Mouse (Mus musculus): ENCODE data around the gene Bloc1s4. TPM values are rescaled to one million over a fixed set of nuclear protein-coding genes. Genes with fewer than 3 reads are reported as not detected.

The Bloc1s4 gene
- total and polyA plus RNA-seq, 3 experiments, result 20.9 to 23.3 (median 21.2) TPM

GRCm38 (mm10) chr5:36712553-36713534 is 35.6 kb downstream of the Bloc1s4 start:
- H3K4me2 ChIP-seq (ENCODE audit: insufficient read depth, low read depth, poor library complexity, severe bottlenecking), result peak overlapping the region; percentile 64
- in situ Hi-C loops (cut with MboI; ENCODE audit: low pct_ligation_motif_present, low pct_unique_long_range_greater_than_20kb, low sequenced_read_pairs) (no loop called here), dilution Hi-C loops (cut with MboI; ENCODE audit: extremely low pct_ligation_motif_present, extremely low pct_unique_long_range_greater_than_20kb, low sequenced_read_pairs) (no loop called here)
- no peaks in the 10 kb centered on the region for H3K79me2 ChIP-seq (replicated peaks; ENCODE audit: control insufficient read depth, extremely low read depth, insufficient read depth, poor library complexity, severe bottlenecking)
- peak; percentile 91 for DNase-seq (ENCODE audit: extremely low read depth)
- peaks cover 15 to 33% of the 10 kb centered on the region in 2 experiments for H3K4me1 ChIP-seq (ENCODE audit: control insufficient read depth in 1 of 2, insufficient read depth in 2 of 2)
- TF ChIP-seq CTCF (conservative IDR thresholded peaks at IDR 0.05 in 1 of 2, IDR thresholded peaks at IDR 0.05 in 1 of 2; ENCODE audit: low read depth in 2 of 2, low read length in 2 of 2) (no peak), TCF12 (IDR thresholded peaks at IDR 0.05; ENCODE audit: low read depth, low read length) (peak; percentile 70), SIN3A (IDR thresholded peaks at IDR 0.05; ENCODE audit: low read length) (peak; percentile 68), MAX (IDR thresholded peaks at IDR 0.05; ENCODE audit: low read length) (peak; percentile 97), ELF1 (IDR thresholded peaks at IDR 0.05; ENCODE audit: low read depth, low read length) (peak; percentile 64; the same call in 1 of the 2 replicates), ZMIZ1 (IDR thresholded peaks at IDR 0.05; ENCODE audit: low read depth, low read length) (peak; percentile 47), MXI1 (IDR thresholded peaks at IDR 0.05; ENCODE audit: low read depth, low read length) (peak; percentile 96), USF2 (conservative IDR thresholded peaks at IDR 0.05; ENCODE audit: low read depth, low read length) (peak; percentile 71), MEF2A (IDR thresholded peaks at IDR 0.05; ENCODE audit: borderline replicate concordance, low read depth, low read length) (peak; percentile 84), SMC3 (IDR thresholded peaks at IDR 0.05; ENCODE audit: low read depth, low read length) (no peak), ZNF384 (IDR thresholded peaks at IDR 0.05; ENCODE audit: low read depth, low read length) (no peak), USF1 (IDR thresholded peaks at IDR 0.05; ENCODE audit: low read depth, low read length) (peak; percentile 83), KAT2A (IDR thresholded peaks at IDR 0.05; ENCODE audit: insufficient replicate concordance, low read length) (0 out of 2 replicates have a peak, but pooled peaks have one; percentile 23), MYC (IDR thresholded peaks at IDR 0.05; ENCODE audit: low read depth, low read length) (peak; percentile 78), POLR2A (IDR thresholded peaks at IDR 0.05; ENCODE audit: low read depth, low read length) (peak; percentile 85), TBP (conservative IDR thresholded peaks at IDR 0.05; ENCODE audit: low read depth, low read length) (0 out of 2 replicates have a peak, but pooled peaks have one; percentile 39), E2F4 (IDR thresholded peaks at IDR 0.05; ENCODE audit: insufficient replicate concordance, low read depth, low read length) (no peak), HCFC1 (IDR thresholded peaks at IDR 0.05; ENCODE audit: low read depth, low read length) (peak; percentile 45), PAX5 (IDR thresholded peaks at IDR 0.05; ENCODE audit: low read length) (no peak), MAZ (IDR thresholded peaks at IDR 0.05; ENCODE audit: low read depth, low read length) (0 out of 2 replicates have a peak, but pooled peaks have one; percentile 41), CHD2 (IDR thresholded peaks at IDR 0.05; ENCODE audit: low read length) (peak; percentile 36; the same call in 1 of the 2 replicates)
- peak overlapping the region; percentile 55 for H3K9ac ChIP-seq (ENCODE audit: insufficient read depth, low read depth)
- H3K4me3 ChIP-seq (replicated peaks in 1 of 3; ENCODE audit: low read depth in 2 of 3, low read length in 2 of 3, poor library complexity in 1 of 3), result peak overlapping the region; percentile 43 to 54 (median 48)
- peak overlapping the region; percentile 43 for H3K27ac ChIP-seq (ENCODE audit: insufficient read depth, low read depth)
- no peaks in the 10 kb centered on the region for H3K36me3 ChIP-seq (replicated peaks in 1 of 2; ENCODE audit: control insufficient read depth in 1 of 2, insufficient read depth in 1 of 2, low read length in 1 of 2)
- no peaks in the 10 kb centered on the region for H3K9me3 ChIP-seq (replicated peaks; ENCODE audit: low read length)
- no peaks in the 10 kb centered on the region for H3K27me3 ChIP-seq (replicated peaks)
